Mouse (Mus musculus) MEL (cell line): Measurements from ENCODE around the gene Camta1. TPM values are rescaled to one million over a fixed set of nuclear protein-coding genes. Genes with fewer than 3 reads are reported as not detected.

Source experiments
- DNase-seq: peaks from one replicate; pipeline ENCODE4 v3.0.0; 2011; ENCODE audit warnings: low read depth, low spot score
- H3K27ac ChIP-seq: 2 replicates; pipeline ENCODE4 v1.5.1; 2012; ENCODE audit warnings: low read depth, mild to moderate bottlenecking, control low read depth, low read length, moderate library complexity; ENCODE audit not compliant: control insufficient read depth
- H3K27me3 ChIP-seq, 2 experiments: fragments of 150-350 bp in 1 of 2; sonication (generic) in 1 of 2; 2 replicates each; pipeline ENCODE4 v1.6.1; 2012; ENCODE audit warnings: low read length in 2 of 2, mild to moderate bottlenecking in 2 of 2, improper control_type of control experiment in 1 of 2, moderate library complexity in 1 of 2; ENCODE audit not compliant: insufficient read depth in 2 of 2, control insufficient read depth in 1 of 2
- H3K36me3 ChIP-seq, 2 experiments: 2 replicates each; pipeline ENCODE4 v1.6.1; 2012 to 2014; ENCODE audit warnings: low read length in 2 of 2, improper control_type of control experiment in 1 of 2, inconsistent platforms in 1 of 2, mild to moderate bottlenecking in 1 of 2; ENCODE audit not compliant: insufficient read depth in 2 of 2, control insufficient read depth in 1 of 2
- H3K4me1 ChIP-seq, 2 experiments: fragments of 150-350 bp in 1 of 2; sonication (generic) in 1 of 2; 2 replicates each; pipeline ENCODE4 v1.6.1; 2012; ENCODE audit warnings: low read length in 2 of 2, improper control_type of control experiment in 1 of 2, mild to moderate bottlenecking in 1 of 2; ENCODE audit not compliant: insufficient read depth in 2 of 2, control insufficient read depth in 1 of 2
- H3K4me3 ChIP-seq, 2 experiments: fragments of 150-350 bp in 1 of 2; sonication (generic) in 1 of 2; 2 replicates each; pipeline ENCODE4 v1.5.1; 2012; ENCODE audit warnings: low read depth in 2 of 2, low read length in 2 of 2, mild to moderate bottlenecking in 2 of 2, moderate library complexity in 2 of 2, control low read depth in 1 of 2, improper control_type of control experiment in 1 of 2; ENCODE audit not compliant: control insufficient read depth in 1 of 2, insufficient read depth in 1 of 2
- H3K79me2 ChIP-seq: 2 replicates; pipeline ENCODE4 v1.6.1; 2012; ENCODE audit warnings: mild to moderate bottlenecking, low read length, moderate library complexity; ENCODE audit not compliant: control insufficient read depth, poor library complexity, insufficient read depth
- H3K9ac ChIP-seq: 2 replicates; pipeline ENCODE4 v1.6.1; 2012; ENCODE audit warnings: low read depth, mild to moderate bottlenecking, control low read depth, low read length, moderate library complexity; ENCODE audit not compliant: control insufficient read depth, poor library complexity, severe bottlenecking
- H3K9me3 ChIP-seq: fragments of 150-350 bp; sonication (generic); replicated peaks from 2 replicates; pipeline ENCODE4 v1.6.1; 2012; ENCODE audit warnings: mild to moderate bottlenecking, low read length, improper control_type of control experiment, moderate library complexity; ENCODE audit not compliant: insufficient read depth
- BHLHE40 ChIP-seq: IDR thresholded peaks from 2 replicates; pipeline ENCODE4 v1.6.1; 2012; ENCODE audit warnings: low read depth, mild to moderate bottlenecking, inconsistent platforms, low read length, improper control_type of control experiment, borderline replicate concordance
- CTCF ChIP-seq, 3 experiments: IDR thresholded peaks in 2 of 3; conservative IDR thresholded peaks in 1 of 3; 2 replicates each; pipeline ENCODE4 v1.5.1; 2011 to 2012; ENCODE audit warnings: low read length in 3 of 3, low read depth in 2 of 3, mild to moderate bottlenecking in 2 of 3, improper control_type of control experiment in 1 of 3, inconsistent platforms in 1 of 3, mixed read lengths in 1 of 3, moderate library complexity in 1 of 3; ENCODE audit not compliant: control insufficient read depth in 1 of 3, insufficient read depth in 1 of 3, poor library complexity in 1 of 3, severe bottlenecking in 1 of 3
- E2F4 ChIP-seq: IDR thresholded peaks from 2 replicates; pipeline ENCODE4 v1.6.1; 2011; ENCODE audit warnings: low read depth, low read length, improper control_type of control experiment, borderline replicate concordance
- EP300 ChIP-seq, 2 experiments: IDR thresholded peaks; 2 replicates each; pipeline ENCODE4 v1.6.1; 2011; ENCODE audit warnings: improper control_type of control experiment in 2 of 2, low read length in 2 of 2, low read depth in 1 of 2, mild to moderate bottlenecking in 1 of 2
- ETS1 ChIP-seq: IDR thresholded peaks from 2 replicates; pipeline ENCODE4 v1.6.1; 2012; ENCODE audit warnings: low read depth, mild to moderate bottlenecking, inconsistent platforms, low read length, improper control_type of control experiment, moderate library complexity
- GABPA ChIP-seq: IDR thresholded peaks from 2 replicates; pipeline ENCODE4 v1.6.1; 2012; ENCODE audit warnings: low read depth, mild to moderate bottlenecking, inconsistent platforms, low read length, improper control_type of control experiment, moderate library complexity
- GATA1 ChIP-seq: IDR thresholded peaks from 2 replicates; pipeline ENCODE4 v1.6.1; 2011; ENCODE audit warnings: low read depth, low read length, improper control_type of control experiment
- MAFK ChIP-seq: IDR thresholded peaks from 2 replicates; pipeline ENCODE4 v1.6.1; 2011; ENCODE audit warnings: low read depth, mild to moderate bottlenecking, low read length, improper control_type of control experiment, borderline replicate concordance
- MAX ChIP-seq: IDR thresholded peaks from 2 replicates; pipeline ENCODE4 v1.6.1; 2011; ENCODE audit warnings: low read length, improper control_type of control experiment
- MEF2A ChIP-seq: IDR thresholded peaks from 2 replicates; pipeline ENCODE4 v1.6.1; 2014; ENCODE audit warnings: low read depth, mild to moderate bottlenecking, inconsistent platforms, low read length, improper control_type of control experiment; ENCODE audit not compliant: poor library complexity, insufficient replicate concordance, severe bottlenecking; ENCODE audit errors: extremely low read depth
- MYC ChIP-seq: IDR thresholded peaks from 2 replicates; pipeline ENCODE4 v1.6.1; 2011; ENCODE audit warnings: low read depth, mild to moderate bottlenecking, low read length, improper control_type of control experiment, moderate library complexity
- NELFE ChIP-seq: IDR thresholded peaks from 2 replicates; pipeline ENCODE4 v1.6.1; 2011; ENCODE audit warnings: low read depth, low read length, improper control_type of control experiment
- POLR2A ChIP-seq, 2 experiments: IDR thresholded peaks; 2 replicates each; pipeline ENCODE4 v1.6.1; 2011 to 2012; ENCODE audit warnings: low read length in 2 of 2, mild to moderate bottlenecking in 2 of 2, control low read depth in 1 of 2, improper control_type of control experiment in 1 of 2, low read depth in 1 of 2, moderate library complexity in 1 of 2; ENCODE audit not compliant: control insufficient read depth in 1 of 2, insufficient read depth in 1 of 2, poor library complexity in 1 of 2
- SIN3A ChIP-seq: IDR thresholded peaks from 2 replicates; pipeline ENCODE4 v1.6.1; 2012; ENCODE audit warnings: low read length, improper control_type of control experiment, inconsistent platforms
- SMC3 ChIP-seq: IDR thresholded peaks from 2 replicates; pipeline ENCODE4 v1.6.1; 2011; ENCODE audit warnings: low read depth, low read length, improper control_type of control experiment
- TBP ChIP-seq: IDR thresholded peaks from 2 replicates; pipeline ENCODE4 v1.8.0; 2011; ENCODE audit warnings: low read depth, low read length, improper control_type of control experiment
- UBTF ChIP-seq: IDR thresholded peaks from 2 replicates; pipeline ENCODE4 v1.6.1; 2012; ENCODE audit warnings: low read depth, mild to moderate bottlenecking, inconsistent platforms, low read length, improper control_type of control experiment, moderate library complexity, borderline replicate concordance; ENCODE audit not compliant: insufficient read depth
- ZKSCAN1 ChIP-seq: IDR thresholded peaks from 2 replicates; pipeline ENCODE4 v1.6.1; 2012; ENCODE audit warnings: low read depth, mild to moderate bottlenecking, inconsistent platforms, low read length, improper control_type of control experiment, moderate library complexity
- ZMIZ1 ChIP-seq: IDR thresholded peaks from 2 replicates; pipeline ENCODE4 v1.6.1; 2012; ENCODE audit warnings: low read depth, mild to moderate bottlenecking, inconsistent platforms, low read length, improper control_type of control experiment, moderate library complexity
- polyA plus RNA-seq, 2 experiments: library from polyadenylated mRNA; stranded (reverse) in 1 of 2; unstranded in 1 of 2; fragments of >175 nt in 1 of 2; fragments of >200 nt in 1 of 2; gene quantifications; 2 replicates each; pipeline versions ENCODE4 v1.2.1 to v1.2.4; 2012; ENCODE audit warnings: low replicate concordance in 2 of 2, low read depth in 1 of 2; ENCODE audit not compliant: insufficient read length in 2 of 2, insufficient read depth in 1 of 2, missing spikeins in 1 of 2
- total RNA-seq: library from RNA; depleted of rRNA; stranded (reverse); fragments of 300-350 nt; gene quantifications from 2 replicates; pipeline ENCODE4 v1.2.3, GENCODE M21; 2012

The Camta1 gene
- total and polyA plus RNA-seq, 3 experiments = 28.2 to 87.5 TPM; not detected in 1

GRCm38 (mm10) chr4:151763928-151764327, 97.7 kb downstream of the Camta1 start:
- no peak overlapping the region for H3K27ac ChIP-seq
- TF ChIP-seq UBTF (no peak), SMC3 (peak; percentile 14; the same call in 1 of the 2 replicates), SIN3A (peak; percentile 31; the same call in 1 of the 2 replicates), GABPA (no peak), MAX (no peak), ZMIZ1 (no peak), EP300 (IDR thresholded peaks at IDR 0.05; ENCODE audit: low read depth in 1 of 2, low read length in 2 of 2) (no peak), NELFE (no peak), ZKSCAN1 (no peak)
- H3K79me2 ChIP-seq = no peaks in the 10 kb centered on the region
- no peaks in the 10 kb centered on the region for H3K4me1 ChIP-seq
- H3K9ac ChIP-seq = no peak overlapping the region
- no peaks in the 10 kb centered on the region for H3K36me3 ChIP-seq
- no peaks in the 10 kb centered on the region for H3K27me3 ChIP-seq
- peak; percentile 60 for DNase-seq
- no peaks in the 10 kb centered on the region for H3K9me3 ChIP-seq
- H3K4me3 ChIP-seq = no peak overlapping the region

- no peaks in the 10 kb centered on the region for H3K27me3 ChIP-seq
- no peak overlapping the region for H3K9ac ChIP-seq
- peak; percentile 32 for DNase-seq
- H3K9me3 ChIP-seq = no peaks in the 10 kb centered on the region
- H3K4me3 ChIP-seq = no peak overlapping the region
- no peaks in the 10 kb centered on the region for H3K36me3 ChIP-seq
- no peaks in the 10 kb centered on the region for H3K4me1 ChIP-seq
- TF ChIP-seq ETS1 = no peak
- no peak for TF ChIP-seq BHLHE40
- TF ChIP-seq SMC3 = no peak
- TF ChIP-seq MEF2A = no peak
- TF ChIP-seq GATA1 = no peak
- no peak for TF ChIP-seq MAFK
- TF ChIP-seq TBP = no peak
- TF ChIP-seq CTCF (IDR thresholded peaks at IDR 0.05 in 2 of 3, conservative IDR thresholded peaks at IDR 0.05 in 1 of 3; ENCODE audit: control insufficient read depth in 1 of 3, insufficient read depth in 1 of 3, low read depth in 2 of 3, low read length in 3 of 3, poor library complexity in 1 of 3, severe bottlenecking in 1 of 3) = no peak
- no peak for TF ChIP-seq POLR2A (IDR thresholded peaks at IDR 0.05; ENCODE audit: control insufficient read depth in 1 of 2, insufficient read depth in 1 of 2, low read depth in 1 of 2, low read length in 2 of 2, poor library complexity in 1 of 2)
- no peak for TF ChIP-seq E2F4
- no peak for TF ChIP-seq MYC
- no peak for TF ChIP-seq GABPA
- TF ChIP-seq ZMIZ1 = no peak
- H3K79me2 ChIP-seq = no peaks in the 10 kb centered on the region
- H3K27ac ChIP-seq = no peak overlapping the region
Observed at GRCm38 (mm10) chr4:151759095-151759494, 102.6 kb downstream of the Camta1 start.
